In genomic region chr1:167896234-167896633, GRCm38 (mm10) we compare ENCODE assay signal across 8 mouse cellular contexts.
A peak's percentile ranks its signal among the peaks of the same experiment; 100 is the strongest.
DNase-seq lines count a peak whose midpoint lies in the region; ATAC-seq and TF ChIP-seq lines count a peak whose summit lies in the region.

No protein-coding gene starts in this region.

- no peak overlapping the region for H3K4me3 ChIP-seq in forebrain, embryonic 10.5 days
- no peak overlapping the region for H3K4me3 ChIP-seq in kidney, embryonic 14.5 days (ENCODE audit: low read length)
- H3K4me3 ChIP-seq in liver, embryonic 14.5 days (ENCODE audit: insufficient read depth in 1 of 2, low read depth in 2 of 2, low read length in 2 of 2) = no peak overlapping the region

- no peak overlapping the region for H3K9ac ChIP-seq in kidney, embryonic 14.5 days (ENCODE audit: low read depth, low read length)
- H3K9ac ChIP-seq in liver, embryonic 14.5 days (replicated peaks) = no peak overlapping the region

- no peak for TF ChIP-seq EP300 in liver, embryonic 14.5 days (IDR thresholded peaks at IDR 0.05; ENCODE audit: low read depth)

- H3K9me3 ChIP-seq in forebrain, embryonic 10.5 days = no peaks in the 10 kb centered on the region
- no peaks in the 10 kb centered on the region for H3K9me3 ChIP-seq in kidney, embryonic 14.5 days (ENCODE audit: control insufficient read depth, low read length)
- H3K9me3 ChIP-seq in liver, embryonic 14.5 days (ENCODE audit: control insufficient read depth, low read length) = no peaks in the 10 kb centered on the region

- peak; percentile 13 to 59 for DNase-seq in adrenal gland, adult (ENCODE audit: inconsistent age in 2 of 2, low spot score in 1 of 2)
- DNase-seq in adrenal gland, postnatal 25 days = no peak
- peak; percentile 34 for DNase-seq in adipocyte (ENCODE audit: low spot score)
- peak; percentile 48 for DNase-seq in forebrain, embryonic 10.5 days (ENCODE audit: extremely low spot score, low spot score)
- no peak for DNase-seq in liver, embryonic 14.5 days (ENCODE audit: low read depth in 3 of 3, low spot score in 3 of 3)
- DNase-seq in retina, embryonic 14.5 days (ENCODE audit: low spot score) = peak; percentile 82
- DNase-seq in thymus, postnatal 10 days (ENCODE audit: low spot score in 2 of 2) = no peak

- no peak overlapping the region for H3K27ac ChIP-seq in forebrain, embryonic 10.5 days
- no peak overlapping the region for H3K27ac ChIP-seq in kidney, embryonic 14.5 days (ENCODE audit: low read depth, low read length)
- H3K27ac ChIP-seq in liver, embryonic 14.5 days = no peak overlapping the region

- peaks cover 5% of the 10 kb centered on the region; the same call in 1 of the 2 replicates for H3K27me3 ChIP-seq in forebrain, embryonic 10.5 days (ENCODE audit: poor library complexity, severe bottlenecking)
- H3K27me3 ChIP-seq in kidney, embryonic 14.5 days (ENCODE audit: control insufficient read depth, insufficient read depth, low read length) = no peaks in the 10 kb centered on the region
- no peaks in the 10 kb centered on the region for H3K27me3 ChIP-seq in liver, embryonic 14.5 days (ENCODE audit: control insufficient read depth, insufficient read depth, low read length)

- no peak overlapping the region for H3K4me2 ChIP-seq in kidney, embryonic 14.5 days (replicated peaks; ENCODE audit: low read depth, low read length)
- H3K4me2 ChIP-seq in liver, embryonic 14.5 days (ENCODE audit: low read depth) = no peak overlapping the region

- no peaks in the 10 kb centered on the region for H3K4me1 ChIP-seq in forebrain, embryonic 10.5 days
- H3K4me1 ChIP-seq in kidney, embryonic 14.5 days (ENCODE audit: control insufficient read depth, insufficient read depth, low read length) = no peaks in the 10 kb centered on the region
- H3K4me1 ChIP-seq in liver, embryonic 14.5 days (replicated peaks; ENCODE audit: control insufficient read depth in 2 of 2, insufficient read depth in 2 of 2, low read length in 1 of 2) = no peaks in the 10 kb centered on the region

- no peaks in the 10 kb centered on the region for H3K36me3 ChIP-seq in forebrain, embryonic 10.5 days (replicated peaks)
- no peaks in the 10 kb centered on the region for H3K36me3 ChIP-seq in kidney, embryonic 14.5 days (ENCODE audit: control insufficient read depth, insufficient read depth, low read length)
- H3K36me3 ChIP-seq in liver, embryonic 14.5 days (replicated peaks; ENCODE audit: control insufficient read depth, insufficient read depth, low read depth) = no peaks in the 10 kb centered on the region

- 36% methylated on average over 7 of the region's 7 CpGs for WGBS in forebrain, embryonic 10.5 days
- 39% methylated on average over 7 of the region's 7 CpGs for WGBS in kidney, embryonic 14.5 days
- 33% methylated on average over 7 of the region's 7 CpGs for WGBS in liver, embryonic 14.5 days (ENCODE audit: insufficient replicate concordance)

- TF ChIP-seq CTCF in liver, embryonic 14.5 days (IDR thresholded peaks at IDR 0.05; ENCODE audit: low read depth) = peak; percentile 62

- ATAC-seq in kidney, embryonic 14.5 days (ENCODE audit: low FRiP score, low TSS enrichment) = peak; percentile 62; the same call in 1 of the 2 replicates
- no peak for ATAC-seq in liver, embryonic 14.5 days (ENCODE audit: insufficient read depth)

Comparison
In these comparisons a context has a peak if more than half of its experiments do, and no peak if none do; other contexts are left out.
1. DNase-seq: peak in adrenal gland, adult (2 of 2), adipocyte (single experiment), forebrain, embryonic 10.5 days (single experiment) and retina, embryonic 14.5 days (single experiment); none in adrenal gland, postnatal 25 days (single experiment), liver, embryonic 14.5 days (0 of 3) and thymus, postnatal 10 days (0 of 2).